Comparison of ENCODE assay signal across 12 mouse cellular contexts in genomic region chr17:12412181-12412890, GRCm38 (mm10). TPM values are rescaled to one million over a fixed set of nuclear protein-coding genes. Genes with fewer than 3 reads are reported as not detected.
A peak's percentile ranks its signal among the peaks of the same experiment; 100 is the strongest.
DNase-seq lines count a peak whose midpoint lies in the region; ATAC-seq lines count a peak whose summit lies in the region.
"Had no signal": no experiment of that assay in that cellular context is flagged by ENCODE, and none has a peak within 500 bp of the region (broad histone marks: within the 10 kb centered on the region; RNA-seq: fewer than 3 reads in every experiment).

No protein-coding gene starts in this region.

- H3K27ac ChIP-seq in heart, embryonic 16.5 days (ENCODE audit: low read length) = peak overlapping the region; percentile 57
- H3K27ac ChIP-seq in limb, embryonic 10.5 days = peak overlapping the region; percentile 1; the same call in 1 of the 2 replicates
- H3K27ac ChIP-seq: forebrain, embryonic 10.5 days had no signal

- no peaks in the 10 kb centered on the region for H3K36me3 ChIP-seq in heart, embryonic 16.5 days (ENCODE audit: control insufficient read depth, insufficient read depth)
- H3K36me3 ChIP-seq in limb, embryonic 10.5 days = no peaks in the 10 kb centered on the region
- H3K36me3 ChIP-seq: forebrain, embryonic 10.5 days had no signal

- DNase-seq in gastrocnemius, adult 18-20 months (ENCODE audit: low spot score) = peak; percentile 72
- DNase-seq in gastrocnemius, postnatal 10 days = no peak
- peak; percentile 49 for DNase-seq in limb, embryonic 10.5 days (ENCODE audit: low spot score)
- DNase-seq in skeletal muscle tissue, adult 2 months (ENCODE audit: low read depth, low spot score) = peak; percentile 83
- DNase-seq in cerebellum, postnatal 10 days = no peak
- no peak for DNase-seq in adrenal gland, adult 8-10 months
- DNase-seq: right cerebral cortex, postnatal 25 days; thymus, postnatal 36 days had no signal

- 42% methylated on average over 10 of the region's 10 CpGs for WGBS in heart, embryonic 16.5 days
- WGBS in limb, embryonic 10.5 days = 56% methylated on average over 10 of the region's 10 CpGs

- H3K27me3 ChIP-seq in heart, embryonic 16.5 days (ENCODE audit: control insufficient read depth, insufficient read depth, low read length) = no peaks in the 10 kb centered on the region
- no peaks in the 10 kb centered on the region for H3K27me3 ChIP-seq in limb, embryonic 10.5 days (ENCODE audit: low read depth, poor library complexity, severe bottlenecking)

- no peak overlapping the region for H3K4me3 ChIP-seq in heart, embryonic 16.5 days (ENCODE audit: low read length)
- no peak overlapping the region for H3K4me3 ChIP-seq in limb, embryonic 10.5 days
- H3K4me3 ChIP-seq: forebrain, embryonic 10.5 days; megakaryocyte, embryonic 14.5 days had no signal

- no peaks in the 10 kb centered on the region for H3K9me3 ChIP-seq in heart, embryonic 16.5 days (replicated peaks; ENCODE audit: control insufficient read depth, low read length)
- no peaks in the 10 kb centered on the region for H3K9me3 ChIP-seq in limb, embryonic 10.5 days (replicated peaks)
- H3K9me3 ChIP-seq: forebrain, embryonic 10.5 days had no signal

- H3K4me1 ChIP-seq in heart, embryonic 16.5 days (ENCODE audit: control insufficient read depth, insufficient read depth, low read length) = peaks cover 8% of the 10 kb centered on the region
- peaks cover 62% of the 10 kb centered on the region for H3K4me1 ChIP-seq in limb, embryonic 10.5 days

- peak; percentile 63; the same call in 1 of the 2 replicates for ATAC-seq in heart, embryonic 16.5 days (replicated peaks; ENCODE audit: extremely low read depth, insufficient read depth, low FRiP score)
- ATAC-seq in megakaryocyte, adult 5-6 weeks (ENCODE audit: poor library complexity, severe bottlenecking) = no peak

- H3K4me2 ChIP-seq in heart, embryonic 16.5 days (ENCODE audit: low read depth, low read length) = no peak overlapping the region

- H3K9ac ChIP-seq in heart, embryonic 16.5 days (ENCODE audit: low read length) = no peak overlapping the region

RNA-seq across cellular contexts. Expression of gene Plg, which starts 33.9 kb away (rescaled TPM):
- total RNA-seq in gastrocnemius, adult 18-20 months (2021) = under 1 TPM in 1 of 2 experiments, not detected in 1; 0.52 TPM
- total RNA-seq in gastrocnemius, postnatal 10 days (2021) = 1 to 10 TPM in 1 of 2 experiments, under 1 TPM in 1; 0.12 to 1.1 TPM
- 0.36 and 0.37 TPM in 2 replicates for polyA plus RNA-seq in heart, embryonic 16.5 days (2015; fragmentation: Nextera tagmentation; extraction: Ambion mirVana)
- 0.09 TPM in 1 of 2 replicates, not detected in the other for polyA plus RNA-seq in limb, embryonic 10.5 days (2016; fragmentation: Nextera tagmentation; extraction: Ambion mirVana)
- total RNA-seq in adrenal gland, adult 8-10 months (2022) = under 1 TPM in 3 of 4 experiments, not detected in 1; 0.21 to 0.78 (median 0.49) TPM
- 0.32 TPM in 1 of 2 replicates, not detected in the other for total RNA-seq in megakaryocyte, adult 5-6 weeks (2015)
- total RNA-seq in megakaryocyte, adult 5-6 weeks (2017) = 0.08 and 1.0 TPM in 2 replicates
- polyA plus RNA-seq: forebrain, embryonic 10.5 days had no signal

Comparison
In these comparisons a context has a peak if more than half of its experiments do, and no peak if none do; other contexts are left out.
1. DNase-seq: peak in gastrocnemius, adult 18-20 months (single experiment), limb, embryonic 10.5 days (single experiment) and skeletal muscle tissue, adult 2 months (single experiment); none in gastrocnemius, postnatal 10 days (single experiment), cerebellum, postnatal 10 days (0 of 2) and adrenal gland, adult 8-10 months (single experiment).